Mouse (Mus musculus) limb, embryonic 11.5 days (tissue): Measurements from ENCODE around the gene Psmb5. TPM values are rescaled to one million over a fixed set of nuclear protein-coding genes. Genes with fewer than 3 reads are reported as not detected.
A peak's percentile ranks its signal among the peaks of the same experiment; 100 is the strongest.

Source experiments
- ATAC-seq: fragments of 200-750 bp; cut with Nextera tagmentation; 2 replicates; pipeline ENCODE4 v1.8.0; 2017; ENCODE audit warnings: low read depth; ENCODE audit not compliant: insufficient number of reproducible peaks, low FRiP score, low TSS enrichment
- DNase-seq: peaks from one replicate; pipeline ENCODE4 v3.0.0-alpha.2; 2015; ENCODE audit warnings: low spot score
- H3K27ac ChIP-seq: fragments of 300-500 bp; sonication (generic); replicated peaks from 2 replicates; pipeline ENCODE4 v1.5.1; 2014; ENCODE audit warnings: low read depth, mild to moderate bottlenecking, low read length
- H3K27me3 ChIP-seq: fragments of 300-500 bp; sonication (generic); 2 replicates; pipeline ENCODE4 v1.6.1; 2014; ENCODE audit warnings: mild to moderate bottlenecking, low read length, mixed read lengths; ENCODE audit not compliant: control insufficient read depth, insufficient read depth
- H3K36me3 ChIP-seq: fragments of 300-500 bp; sonication (generic); 2 replicates; pipeline ENCODE4 v1.6.1; 2014; ENCODE audit warnings: mild to moderate bottlenecking, low read length, moderate library complexity, mixed read lengths; ENCODE audit not compliant: control insufficient read depth, insufficient read depth
- H3K4me1 ChIP-seq: fragments of 300-500 bp; sonication (generic); 2 replicates; pipeline ENCODE4 v1.6.1; 2014; ENCODE audit warnings: low read length, mixed read lengths; ENCODE audit not compliant: control insufficient read depth, insufficient read depth
- H3K4me2 ChIP-seq: fragments of 300-500 bp; sonication (generic); 2 replicates; pipeline ENCODE4 v1.6.1; 2014; ENCODE audit warnings: low read depth, mild to moderate bottlenecking, moderate library complexity; ENCODE audit not compliant: severe bottlenecking
- H3K4me3 ChIP-seq: fragments of 300-500 bp; sonication (generic); 2 replicates; pipeline ENCODE4 v1.5.1; 2014; ENCODE audit warnings: low read depth, low read length
- H3K9ac ChIP-seq: fragments of 300-500 bp; sonication (generic); 2 replicates; pipeline ENCODE4 v1.6.1; 2014; ENCODE audit warnings: mild to moderate bottlenecking, low read length
- H3K9me3 ChIP-seq: fragments of 300-500 bp; sonication (generic); 2 replicates; pipeline ENCODE4 v1.6.1; 2016; ENCODE audit warnings: low read length; ENCODE audit not compliant: control insufficient read depth
- WGBS: fragments of 180-500 bp; shearing (Covaris S2); extraction: QIAGEN DNeasy Blood & Tissue Kit; methylation state at CpG from one replicate; pipeline ENCODE4 v1.1.7; 2014; 5-methylcytosine and 5-hydroxymethylcytosine counted together
- polyA plus RNA-seq: library from polyadenylated mRNA; unstranded; fragments of >200 nt; fragmentation: Nextera tagmentation; extraction: Ambion mirVana; gene quantifications from 2 replicates; pipeline ENCODE4 v1.2.1, GENCODE M21; 2014

The Psmb5 gene
- polyA plus RNA-seq, 1 experiment from 2014 or later = 488 TPM

DNA sequence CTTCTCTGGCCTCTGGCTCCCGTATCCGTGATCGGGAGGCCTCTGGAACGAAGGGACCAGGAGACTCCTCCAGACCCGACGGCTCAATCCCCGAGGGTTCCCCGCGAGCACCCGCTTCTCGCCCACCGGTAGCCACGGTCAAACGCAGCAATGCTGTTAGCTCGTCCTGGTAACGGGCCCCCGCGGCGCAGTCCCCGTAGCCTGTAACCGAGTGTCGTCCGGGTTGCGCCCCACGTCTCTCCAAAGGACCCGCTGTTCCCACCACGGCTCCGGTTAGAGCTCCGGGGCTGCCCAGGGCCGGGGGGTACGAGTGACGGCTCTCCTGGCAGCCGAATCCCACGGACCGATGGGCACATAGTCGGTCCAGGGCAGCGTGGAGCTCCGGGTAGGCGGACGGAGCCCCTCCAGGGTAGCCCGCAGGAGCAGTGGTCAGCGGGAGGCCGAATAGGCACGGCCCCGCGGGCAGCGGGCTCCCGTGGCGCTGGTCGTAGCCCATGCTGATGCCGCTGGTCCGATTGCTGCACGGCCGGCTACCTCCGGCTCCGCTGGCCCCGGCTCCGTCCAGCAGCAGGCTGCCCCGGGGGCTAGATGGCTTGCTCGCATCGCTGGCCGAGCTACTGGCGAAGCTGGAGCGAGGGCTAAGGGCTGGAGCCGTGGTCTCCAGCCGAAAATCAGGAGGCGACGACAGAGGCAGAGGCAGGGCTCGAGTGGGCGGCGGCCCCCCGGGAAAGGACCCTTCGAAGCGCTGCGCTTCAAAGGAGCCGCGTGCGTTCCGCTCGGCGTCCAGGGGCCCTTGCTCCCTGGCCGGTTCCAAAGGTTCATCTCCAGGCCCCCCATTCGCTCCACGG, 41.4 kb downstream of the Psmb5 start:
- WGBS = under 1% methylated on average over 80 of the region's 84 CpGs
- H3K4me3 ChIP-seq = peak overlapping the region; percentile 81
- DNase-seq (peak; percentile 55), ATAC-seq (no peak)
- peak overlapping the region; percentile 88 for H3K27ac ChIP-seq
- peak overlapping the region; percentile 94 for H3K9ac ChIP-seq
- no peaks in the 10 kb centered on the region for H3K27me3 ChIP-seq
- H3K4me2 ChIP-seq = peak overlapping the region; percentile 90
- no peaks in the 10 kb centered on the region for H3K9me3 ChIP-seq
- H3K36me3 ChIP-seq = peaks cover 4% of the 10 kb centered on the region; the same call in 1 of the 2 replicates
- peaks cover 27% of the 10 kb centered on the region for H3K4me1 ChIP-seq

DNA sequence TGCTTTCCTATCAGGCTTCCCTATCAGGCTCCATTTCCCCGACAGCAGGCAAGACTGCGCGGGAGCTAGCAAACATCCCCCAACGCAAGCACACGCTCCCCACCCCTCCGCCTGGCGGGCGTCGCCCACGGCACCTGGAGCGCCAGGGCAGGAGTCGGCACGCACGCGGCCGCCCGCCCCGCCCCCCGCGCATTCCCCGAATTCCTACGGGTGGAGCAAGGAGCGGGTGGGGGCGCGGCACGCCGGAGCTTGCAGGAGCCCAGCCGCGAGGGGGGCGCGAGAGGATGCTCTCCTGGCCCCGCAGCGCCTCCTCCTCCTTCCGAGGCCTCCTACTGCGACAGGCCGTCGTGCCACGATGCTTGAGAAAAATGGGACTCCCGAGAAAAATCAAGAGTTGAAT, 42.2 kb downstream of the Psmb5 start:
- ATAC-seq = 0 out of 2 replicates have a peak, but pooled peaks have one; percentile 6
- peak overlapping the region; percentile 94 for H3K9ac ChIP-seq
- H3K27ac ChIP-seq = peak overlapping the region; percentile 47; the same call in 1 of the 2 replicates
- no peaks in the 10 kb centered on the region for H3K9me3 ChIP-seq
- no peaks in the 10 kb centered on the region for H3K27me3 ChIP-seq
- peak; percentile 89 for DNase-seq
- peaks cover 27% of the 10 kb centered on the region for H3K4me1 ChIP-seq
- peak overlapping the region; percentile 81 for H3K4me3 ChIP-seq
- under 1% methylated on average over 38 of the region's 39 CpGs for WGBS
- peaks cover 6% of the 10 kb centered on the region; the same call in 1 of the 2 replicates for H3K36me3 ChIP-seq
- peak overlapping the region; percentile 90 for H3K4me2 ChIP-seq

DNA sequence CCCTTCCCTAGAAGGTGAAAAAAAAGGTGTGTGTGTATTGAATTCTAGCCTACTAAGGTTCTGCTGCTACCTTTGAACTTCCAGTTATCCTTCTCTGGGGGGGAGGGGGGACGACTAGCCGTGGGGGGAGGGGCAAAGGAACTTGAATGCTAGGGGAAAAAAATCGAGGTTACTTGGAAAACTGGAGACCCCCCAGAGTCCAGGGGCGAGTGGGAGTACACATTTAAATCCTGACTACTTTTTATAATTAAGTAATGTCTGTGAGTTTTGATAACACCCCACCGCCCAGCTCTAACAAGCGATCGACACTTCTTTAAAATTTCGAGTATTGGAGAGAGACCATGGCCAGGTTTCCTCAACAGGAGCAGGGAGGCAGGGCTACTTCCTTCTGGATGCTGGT, 42.8 kb downstream of the Psmb5 start:
- ATAC-seq (no peak), DNase-seq (no peak)
- peaks cover 29% of the 10 kb centered on the region for H3K4me1 ChIP-seq
- H3K36me3 ChIP-seq = peaks cover 9% of the 10 kb centered on the region; the same call in 1 of the 2 replicates
- 2% methylated on average over 8 of the region's 8 CpGs for WGBS
- no peaks in the 10 kb centered on the region for H3K9me3 ChIP-seq
- peak overlapping the region; percentile 47 for H3K27ac ChIP-seq
- peak overlapping the region; percentile 81 for H3K4me3 ChIP-seq
- no peaks in the 10 kb centered on the region for H3K27me3 ChIP-seq
- peak overlapping the region; percentile 94; the same call in 1 of the 2 replicates for H3K9ac ChIP-seq
- H3K4me2 ChIP-seq = peak overlapping the region; percentile 90

DNA sequence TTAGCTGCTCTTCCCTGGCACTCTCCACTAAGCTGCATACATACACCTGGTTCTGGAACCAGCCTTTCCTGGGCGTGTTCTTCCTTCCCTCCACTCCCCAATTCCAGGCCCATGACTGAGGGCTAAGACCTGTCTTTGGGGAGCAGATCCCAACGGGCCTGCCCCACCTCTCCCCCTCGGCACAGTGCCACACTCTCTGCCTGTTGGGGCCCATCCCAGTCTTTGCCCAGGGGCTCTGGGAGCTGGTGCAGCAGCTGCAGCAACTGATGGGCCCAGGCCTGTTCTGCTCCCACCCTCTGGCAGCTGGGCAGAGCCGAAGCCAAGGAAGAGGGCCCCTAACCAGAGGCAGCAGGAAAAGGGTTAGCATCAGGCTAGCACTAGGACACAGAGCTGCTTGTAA, 43.6 kb downstream of the Psmb5 start:
- peak overlapping the region; percentile 81 for H3K4me3 ChIP-seq
- H3K36me3 ChIP-seq = peaks cover 14% of the 10 kb centered on the region

DNA sequence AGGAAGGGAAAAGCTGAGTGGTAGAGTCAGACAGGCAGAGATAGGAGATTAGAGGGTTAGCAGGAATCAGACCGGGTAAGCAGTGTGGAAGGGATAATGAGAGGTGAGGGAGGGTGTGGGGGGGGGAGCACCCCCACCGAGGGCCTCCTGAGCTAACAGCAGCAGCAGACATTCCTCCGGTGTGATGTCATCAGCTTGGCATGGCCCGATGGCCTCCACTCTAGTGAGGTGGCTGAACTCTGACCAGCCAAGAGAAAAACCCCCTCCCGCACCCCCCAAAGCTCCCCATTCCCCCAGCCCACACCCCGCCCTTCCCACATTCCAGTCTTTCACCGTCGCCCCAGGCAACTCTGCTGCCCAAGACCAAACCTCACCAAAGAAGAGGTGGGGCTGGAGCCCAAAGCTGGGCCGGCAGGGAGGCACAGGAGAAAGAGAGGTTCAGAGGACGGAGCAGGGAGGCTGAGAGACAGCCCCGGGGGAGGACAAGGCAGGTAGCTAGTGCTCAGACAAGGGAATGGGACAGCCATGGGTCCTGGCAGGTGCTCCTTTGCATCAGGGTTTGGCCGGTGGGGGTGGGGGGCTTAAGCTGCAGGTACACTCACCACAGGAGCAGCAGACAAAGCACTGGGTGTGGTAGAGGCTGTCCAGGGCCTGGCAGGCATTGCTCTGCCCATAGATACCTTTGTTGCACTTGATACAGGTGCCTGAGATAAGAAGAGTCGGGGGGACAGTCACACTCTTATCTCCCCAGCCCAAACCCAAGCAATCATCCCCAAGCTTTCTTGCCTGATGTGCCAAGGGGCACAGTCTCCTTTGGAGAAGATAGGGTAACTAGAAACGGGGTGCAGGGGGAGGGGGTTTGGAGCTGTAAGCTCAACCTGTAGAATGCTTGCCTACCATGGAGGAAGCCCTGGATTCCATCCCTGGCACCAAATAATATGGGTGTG, 44.8 kb downstream of the Psmb5 start:
- no peak for ATAC-seq

More for the DNA sequence above, 43.6 kb downstream of the Psmb5 start:
- Histone ChIP-seq H3K27ac (no peak overlapping the region; the same call in 1 of the 2 replicates), H3K4me1 (peaks cover 31% of the 10 kb centered on the region), H3K9me3 (no peaks in the 10 kb centered on the region), H3K27me3 (no peaks in the 10 kb centered on the region), H3K9ac (peak overlapping the region; percentile 38; the same call in 1 of the 2 replicates), H3K4me2 (peak overlapping the region; percentile 90)
- 21% methylated on average over 4 of the region's 4 CpGs for WGBS
- ATAC-seq (no peak), DNase-seq (peak; percentile 50)

DNA sequence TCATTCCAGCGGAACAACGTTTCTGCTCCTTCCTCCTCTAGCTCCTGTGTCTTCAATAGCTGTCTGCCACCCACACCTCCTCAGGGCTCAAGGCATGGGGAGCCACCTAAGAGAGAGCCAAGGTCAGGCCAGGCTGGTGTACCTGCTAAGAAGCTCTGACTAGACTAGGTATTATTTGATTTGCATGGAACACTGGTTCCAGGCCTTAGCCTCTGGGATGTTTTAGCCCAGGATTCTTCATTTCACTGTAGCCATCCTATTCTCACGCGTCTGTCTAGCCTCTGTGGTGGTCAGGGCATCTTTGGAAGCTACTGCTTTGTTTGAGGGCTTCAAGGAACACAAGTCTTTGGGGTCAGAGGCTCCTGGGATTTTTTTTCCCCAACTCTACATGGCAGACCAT, 45.7 kb downstream of the Psmb5 start:
- no peak overlapping the region for H3K4me2 ChIP-seq
- no peaks in the 10 kb centered on the region for H3K27me3 ChIP-seq
- no peak overlapping the region for H3K27ac ChIP-seq
- peaks cover 21% of the 10 kb centered on the region for H3K36me3 ChIP-seq
- no peaks in the 10 kb centered on the region for H3K9me3 ChIP-seq
- H3K9ac ChIP-seq = no peak overlapping the region
- H3K4me3 ChIP-seq = no peak overlapping the region
- DNase-seq (no peak), ATAC-seq (no peak)
- H3K4me1 ChIP-seq = peaks cover 31% of the 10 kb centered on the region
- WGBS = 86% methylated on average over 4 of the region's 4 CpGs

More for the DNA sequence above, 44.8 kb downstream of the Psmb5 start:
- Histone ChIP-seq H3K36me3 (peaks cover 20% of the 10 kb centered on the region), H3K27me3 (no peaks in the 10 kb centered on the region), H3K4me3 (peak overlapping the region; percentile 81), H3K4me1 (peaks cover 31% of the 10 kb centered on the region), H3K27ac (0 out of 2 replicates have a peak overlapping the region, but pooled peaks have one; percentile 30), H3K9ac (peak overlapping the region; percentile 41; the same call in 1 of the 2 replicates), H3K9me3 (no peaks in the 10 kb centered on the region), H3K4me2 (peak overlapping the region; percentile 90)
- 28% methylated on average over 14 of the region's 14 CpGs for WGBS
- DNase-seq = peak; percentile 57

DNA sequence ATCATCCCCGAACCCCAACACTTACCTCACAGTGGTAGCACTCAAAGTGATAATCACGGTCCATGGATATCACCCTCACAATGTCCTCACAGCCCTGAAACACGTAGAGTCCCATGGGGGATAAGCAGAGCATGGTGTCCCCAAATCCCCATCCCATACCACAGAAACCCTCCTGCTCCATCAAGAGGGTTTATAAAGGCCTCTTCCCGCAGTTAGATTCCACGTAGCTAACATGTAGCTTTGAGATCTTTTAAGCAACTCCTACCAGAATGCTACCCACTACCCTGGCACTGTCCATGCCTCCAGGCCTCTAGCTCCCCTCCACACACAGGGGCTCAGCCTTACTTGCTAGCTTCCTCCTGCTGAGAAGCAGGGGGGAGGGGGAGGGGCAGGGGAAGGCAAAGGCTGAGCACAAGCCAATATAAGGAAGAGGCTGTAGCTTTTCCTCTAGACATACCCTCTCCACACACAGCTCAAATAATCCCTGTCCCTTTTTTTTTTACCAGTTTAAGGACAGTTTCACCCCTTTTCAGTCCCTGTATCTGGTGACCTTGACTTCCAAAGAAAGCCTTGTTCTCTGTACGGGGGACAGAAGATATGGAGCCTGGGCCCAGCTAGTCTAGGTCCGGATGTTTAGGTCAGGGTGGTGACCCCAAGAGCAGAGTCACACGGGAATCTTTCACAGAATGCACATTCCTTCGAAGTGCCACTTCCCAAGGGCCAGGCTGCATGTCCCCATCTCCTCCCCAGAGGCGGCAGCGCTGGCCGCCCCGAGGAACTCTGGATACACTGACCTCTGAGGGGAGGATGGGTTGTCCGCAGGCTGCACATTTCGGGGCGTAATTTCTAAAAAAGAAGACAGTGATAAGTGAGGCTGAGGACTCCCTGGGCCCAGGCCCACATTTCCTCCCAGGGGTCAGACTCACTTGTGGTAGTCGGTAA, 48.1 kb downstream of the Psmb5 start:
- WGBS = 74% methylated on average over 17 of the region's 17 CpGs
- ATAC-seq (no peak), DNase-seq (no peak)
- Histone ChIP-seq H3K4me3 (no peak overlapping the region), H3K4me1 (peaks cover 29% of the 10 kb centered on the region), H3K27me3 (no peaks in the 10 kb centered on the region), H3K9ac (no peak overlapping the region), H3K4me2 (no peak overlapping the region; the same call in 1 of the 2 replicates), H3K9me3 (no peaks in the 10 kb centered on the region), H3K27ac (no peak overlapping the region), H3K36me3 (peaks cover 21% of the 10 kb centered on the region)
